Mouse (Mus musculus): ENCODE data around the gene Olfr521.

GRCm38 (mm10) chr7:99739276-99739675, 24.0 kb upstream of the Olfr521 start:
- TF ChIP-seq EP300 (IDR thresholded peaks at IDR 0.05; ENCODE audit: insufficient read depth, low read depth, low read length): no peak
- TF ChIP-seq CTCF (IDR thresholded peaks at IDR 0.05; ENCODE audit: low read depth, low read length): no peak
- TF ChIP-seq POLR2A (IDR thresholded peaks at IDR 0.05; ENCODE audit: insufficient read depth, low read length): no peak

Data from ES-Bruce4 (cell line).